Mouse (Mus musculus) heart, adult 2 months (tissue): Measurements from ENCODE around the gene Odf4.

Experiments used
- CTCF ChIP-seq: fragments of 200-600 bp; IDR thresholded peaks from 2 replicates; pipeline ENCODE4 v1.8.1; 2022; ENCODE audit warnings: antibody characterized with exemption, mild to moderate bottlenecking, moderate library complexity
- EP300 ChIP-seq: fragments of 200-500 bp; IDR thresholded peaks from 2 replicates; pipeline ENCODE4 v1.6.1; 2011; ENCODE audit warnings: low read depth, low read length, control low read depth; ENCODE audit not compliant: insufficient read depth
- POLR2A ChIP-seq: fragments of 200-500 bp; IDR thresholded peaks from 2 replicates; pipeline ENCODE4 v1.6.1; 2011; ENCODE audit warnings: mild to moderate bottlenecking, low read depth, low read length, control low read depth; ENCODE audit not compliant: insufficient read depth

DNA sequence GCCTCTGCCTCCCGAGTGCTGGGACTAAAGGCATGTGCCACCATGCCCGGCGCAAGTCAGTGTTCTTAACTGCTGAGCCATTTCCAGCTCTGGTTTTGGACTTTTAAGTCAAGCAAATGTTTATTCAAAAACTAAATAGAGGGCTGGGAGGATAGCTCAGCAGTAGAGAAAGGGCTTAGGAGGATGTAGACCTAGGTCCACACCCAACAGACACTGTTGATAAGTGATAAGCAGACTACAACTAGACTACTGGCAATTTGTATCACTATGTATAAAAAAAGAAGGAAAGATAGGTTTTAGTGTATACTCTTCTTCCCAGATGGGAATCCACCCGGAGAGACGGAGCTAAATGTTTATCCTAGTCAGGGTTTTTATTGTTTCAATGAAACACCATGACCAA is 30.6 kb downstream of the Odf4 start:
- TF ChIP-seq POLR2A (no peak), CTCF (no peak), EP300 (no peak)
